Mouse (Mus musculus): ENCODE results near the gene Smurf2. TPM values are rescaled to one million over a fixed set of nuclear protein-coding genes. Genes with fewer than 3 reads are reported as not detected.

Smurf2 gene
- polyA plus RNA-seq, 1 experiment from 2014 or later, result 23.5 TPM

DNA sequence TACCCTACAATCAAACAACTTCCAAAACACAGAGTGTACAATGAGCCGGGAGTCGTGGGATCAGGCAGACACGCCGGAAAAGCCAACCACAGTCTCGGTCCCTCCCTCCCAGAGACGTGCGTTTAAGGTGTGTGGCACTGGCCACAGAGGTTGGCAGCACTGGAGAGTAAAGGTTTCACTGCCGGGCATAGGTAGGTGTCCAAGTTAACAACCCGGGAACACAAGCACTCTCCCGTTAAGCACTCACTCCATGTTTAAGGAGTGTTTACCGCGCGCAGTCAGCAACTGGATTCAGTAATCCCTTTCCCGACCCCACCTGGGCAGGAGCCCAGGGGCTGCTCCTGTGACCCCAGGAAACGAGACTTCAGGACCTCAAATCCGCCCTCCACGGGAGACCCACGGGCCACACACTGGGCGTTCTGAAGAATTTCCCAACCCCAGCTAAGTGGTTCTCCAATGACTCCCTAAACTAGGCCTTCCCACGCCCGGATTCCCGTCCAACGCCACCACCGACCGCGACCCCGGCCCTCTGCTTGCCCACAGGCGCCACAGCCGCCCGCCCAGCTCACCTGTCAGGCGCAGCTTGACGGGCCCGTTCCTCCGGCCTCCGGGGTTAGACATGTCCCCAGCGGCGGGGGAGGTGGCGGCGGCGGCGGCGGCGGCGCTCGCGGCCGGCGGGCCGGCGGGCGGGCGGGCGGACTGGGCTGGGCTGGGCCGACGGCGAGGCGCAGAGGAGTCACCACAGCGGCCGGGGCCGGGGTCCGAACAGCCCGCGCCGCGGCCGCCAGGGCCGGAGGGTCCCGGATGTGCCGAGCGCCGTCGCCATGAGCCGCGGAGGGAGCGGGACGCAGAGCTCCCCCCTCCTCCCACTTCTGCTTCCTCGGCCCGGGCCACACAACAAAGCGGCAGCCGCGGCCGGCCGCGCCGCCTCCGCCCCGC is 634 bp downstream of the Smurf2 start:
- peaks cover 18% of the 10 kb centered on the region; the same call in 1 of the 2 replicates for H3K4me1 ChIP-seq (ENCODE audit: control insufficient read depth, insufficient read depth, low read length)
- WGBS, result under 1% methylated on average over 48 of the region's 87 CpGs
- H3K27ac ChIP-seq (ENCODE audit: low read length), result peak overlapping the region; percentile 94
- H3K4me3 ChIP-seq (ENCODE audit: low read depth, low read length), result peak overlapping the region; percentile 92
- peak overlapping the region; percentile 76 for H3K4me2 ChIP-seq (replicated peaks; ENCODE audit: low read depth, low read length)
- no peaks in the 10 kb centered on the region for H3K27me3 ChIP-seq (ENCODE audit: control insufficient read depth, insufficient read depth, low read length)
- ATAC-seq (ENCODE audit: insufficient number of reproducible peaks, insufficient read depth, low FRiP score, low read depth), result peak; percentile 78
- H3K9me3 ChIP-seq (ENCODE audit: control insufficient read depth, low read depth, low read length), result no peaks in the 10 kb centered on the region
- H3K36me3 ChIP-seq (ENCODE audit: control insufficient read depth, insufficient read depth, low read length), result no peaks in the 10 kb centered on the region
- H3K9ac ChIP-seq (replicated peaks; ENCODE audit: low read depth, low read length), result peak overlapping the region; percentile 94

DNA sequence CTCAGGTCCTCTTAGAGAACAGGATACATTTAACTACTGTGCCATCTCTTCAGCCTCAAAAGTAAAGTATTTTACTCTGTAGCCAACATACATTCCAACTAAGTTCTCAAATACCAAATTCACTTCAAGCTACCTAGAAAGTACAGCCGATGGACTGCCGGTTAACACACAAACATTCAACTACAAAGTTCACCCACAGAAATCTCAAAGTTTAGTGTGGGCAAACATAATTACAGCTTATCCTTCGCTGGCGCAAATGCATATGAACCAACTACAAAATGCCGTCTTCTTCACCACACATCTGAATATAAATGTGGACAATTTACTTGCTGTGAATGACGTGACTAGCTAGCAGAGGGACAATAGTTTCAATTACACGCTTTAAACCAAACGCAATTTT is 1.6 kb downstream of the Smurf2 start:
- Histone ChIP-seq H3K36me3 (ENCODE audit: control insufficient read depth, insufficient read depth, low read length) (no peaks in the 10 kb centered on the region), H3K4me3 (ENCODE audit: low read depth, low read length) (peak overlapping the region; percentile 92), H3K4me2 (replicated peaks; ENCODE audit: low read depth, low read length) (peak overlapping the region; percentile 76), H3K9ac (replicated peaks; ENCODE audit: low read depth, low read length) (peak overlapping the region; percentile 94; the same call in 1 of the 2 replicates), H3K27ac (ENCODE audit: low read length) (no peak overlapping the region), H3K4me1 (ENCODE audit: control insufficient read depth, insufficient read depth, low read length) (peaks cover 18% of the 10 kb centered on the region; the same call in 1 of the 2 replicates), H3K27me3 (ENCODE audit: control insufficient read depth, insufficient read depth, low read length) (no peaks in the 10 kb centered on the region), H3K9me3 (ENCODE audit: control insufficient read depth, low read depth, low read length) (no peaks in the 10 kb centered on the region)
- 22% methylated on average over 8 of the region's 8 CpGs for WGBS
- ATAC-seq (ENCODE audit: insufficient number of reproducible peaks, insufficient read depth, low FRiP score, low read depth), result no peak

DNA sequence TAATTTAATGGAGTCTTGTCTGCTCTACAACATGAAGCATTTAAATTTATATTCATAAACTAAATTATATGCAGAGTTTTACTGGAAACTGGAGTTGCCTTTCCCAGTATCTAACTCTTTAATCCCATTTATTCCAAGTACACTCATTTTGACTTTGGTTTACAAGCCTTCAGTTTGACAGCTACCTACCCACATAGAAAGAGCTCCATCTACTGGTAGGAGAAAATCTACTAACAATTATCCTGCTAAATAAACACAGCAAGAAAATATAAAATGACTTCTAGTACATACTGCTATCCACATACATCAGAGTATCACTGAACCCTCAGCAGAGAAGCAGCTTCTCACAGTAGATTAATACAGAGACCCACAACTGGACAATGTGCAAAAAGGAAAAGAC is 9.3 kb downstream of the Smurf2 start:
- no peak overlapping the region for H3K9ac ChIP-seq (replicated peaks; ENCODE audit: low read depth, low read length)
- no peaks in the 10 kb centered on the region for H3K9me3 ChIP-seq (ENCODE audit: control insufficient read depth, low read depth, low read length)
- ATAC-seq (ENCODE audit: insufficient number of reproducible peaks, insufficient read depth, low FRiP score, low read depth), result no peak
- H3K4me1 ChIP-seq (ENCODE audit: control insufficient read depth, insufficient read depth, low read length), result no peaks in the 10 kb centered on the region
- H3K27me3 ChIP-seq (ENCODE audit: control insufficient read depth, insufficient read depth, low read length), result no peaks in the 10 kb centered on the region
- H3K4me3 ChIP-seq (ENCODE audit: low read depth, low read length), result no peak overlapping the region
- no peak overlapping the region for H3K4me2 ChIP-seq (replicated peaks; ENCODE audit: low read depth, low read length)
- no peaks in the 10 kb centered on the region for H3K36me3 ChIP-seq (ENCODE audit: control insufficient read depth, insufficient read depth, low read length)
- H3K27ac ChIP-seq (ENCODE audit: low read length), result no peak overlapping the region

DNA sequence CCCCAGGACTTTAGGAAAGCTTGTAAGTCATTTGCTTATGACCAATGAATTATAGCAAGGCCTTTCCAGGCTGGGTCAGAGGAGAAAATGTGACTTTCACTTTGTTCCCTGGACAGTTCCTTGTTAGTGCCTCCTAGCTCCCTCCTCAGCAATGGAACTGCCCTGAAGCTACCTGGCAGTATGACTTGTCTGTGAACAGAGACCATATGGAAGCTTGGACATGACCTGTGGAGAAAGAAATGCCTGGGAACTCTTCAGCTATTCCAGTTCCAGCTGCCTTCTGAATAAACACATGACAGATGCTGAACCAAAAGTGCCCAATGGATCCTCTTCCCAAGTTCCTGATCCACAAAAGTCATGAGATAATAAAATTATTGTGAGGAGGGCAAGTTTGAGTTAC is 12.5 kb downstream of the Smurf2 start:
- H3K4me1 ChIP-seq (ENCODE audit: control insufficient read depth, insufficient read depth, low read length), result no peaks in the 10 kb centered on the region
- no peak for ATAC-seq (ENCODE audit: insufficient number of reproducible peaks, insufficient read depth, low FRiP score, low read depth)
- no peak overlapping the region for H3K27ac ChIP-seq (ENCODE audit: low read length)
- H3K9ac ChIP-seq (replicated peaks; ENCODE audit: low read depth, low read length), result no peak overlapping the region
- H3K36me3 ChIP-seq (ENCODE audit: control insufficient read depth, insufficient read depth, low read length), result no peaks in the 10 kb centered on the region; the same call in 1 of the 2 replicates
- no peaks in the 10 kb centered on the region for H3K27me3 ChIP-seq (ENCODE audit: control insufficient read depth, insufficient read depth, low read length)
- no peak overlapping the region for H3K4me3 ChIP-seq (ENCODE audit: low read depth, low read length)
- no peaks in the 10 kb centered on the region for H3K9me3 ChIP-seq (ENCODE audit: control insufficient read depth, low read depth, low read length)
- no peak overlapping the region for H3K4me2 ChIP-seq (replicated peaks; ENCODE audit: low read depth, low read length)

DNA sequence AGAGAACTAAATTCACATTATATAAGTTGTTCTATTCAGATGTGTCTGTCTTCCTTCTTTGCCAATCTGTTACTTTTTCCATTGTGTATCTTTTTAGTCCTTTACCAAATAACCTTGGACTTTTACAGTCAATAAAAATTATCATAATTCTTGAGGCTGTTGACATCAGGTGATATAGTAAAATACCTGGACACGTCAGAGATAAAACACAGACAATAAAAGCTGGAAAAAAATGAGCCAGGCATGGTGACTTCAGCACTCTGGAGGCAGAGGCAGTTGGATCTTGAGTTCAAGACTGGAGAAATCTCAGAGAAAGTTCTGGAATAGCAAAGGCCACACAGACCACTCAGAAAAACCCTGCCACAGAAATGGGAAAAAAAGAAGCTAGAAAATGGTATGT is 13.3 kb downstream of the Smurf2 start:
- 64% methylated on average over 1 of the region's 1 CpGs for WGBS
- Histone ChIP-seq H3K4me1 (ENCODE audit: control insufficient read depth, insufficient read depth, low read length) (no peaks in the 10 kb centered on the region), H3K27ac (ENCODE audit: low read length) (no peak overlapping the region), H3K4me2 (replicated peaks; ENCODE audit: low read depth, low read length) (no peak overlapping the region), H3K9ac (replicated peaks; ENCODE audit: low read depth, low read length) (no peak overlapping the region), H3K4me3 (ENCODE audit: low read depth, low read length) (no peak overlapping the region), H3K9me3 (ENCODE audit: control insufficient read depth, low read depth, low read length) (no peaks in the 10 kb centered on the region), H3K27me3 (ENCODE audit: control insufficient read depth, insufficient read depth, low read length) (no peaks in the 10 kb centered on the region), H3K36me3 (ENCODE audit: control insufficient read depth, insufficient read depth, low read length) (no peaks in the 10 kb centered on the region; the same call in 1 of the 2 replicates)
- ATAC-seq (ENCODE audit: insufficient number of reproducible peaks, insufficient read depth, low FRiP score, low read depth), result no peak

GRCm38 (mm10) chr11:106905707-106906106 is 14.8 kb downstream of the Smurf2 start:
- H3K27me3 ChIP-seq (ENCODE audit: control insufficient read depth, insufficient read depth, low read length), result no peaks in the 10 kb centered on the region
- 91% methylated on average over 4 of the region's 4 CpGs for WGBS
- H3K9ac ChIP-seq (replicated peaks; ENCODE audit: low read depth, low read length), result no peak overlapping the region
- H3K4me2 ChIP-seq (replicated peaks; ENCODE audit: low read depth, low read length), result no peak overlapping the region
- H3K4me1 ChIP-seq (ENCODE audit: control insufficient read depth, insufficient read depth, low read length), result no peaks in the 10 kb centered on the region
- no peaks in the 10 kb centered on the region; the same call in 1 of the 2 replicates for H3K36me3 ChIP-seq (ENCODE audit: control insufficient read depth, insufficient read depth, low read length)
- H3K4me3 ChIP-seq (ENCODE audit: low read depth, low read length), result no peak overlapping the region
- no peak for ATAC-seq (ENCODE audit: insufficient number of reproducible peaks, insufficient read depth, low FRiP score, low read depth)
- H3K9me3 ChIP-seq (ENCODE audit: control insufficient read depth, low read depth, low read length), result no peaks in the 10 kb centered on the region
- no peak overlapping the region for H3K27ac ChIP-seq (ENCODE audit: low read length)

DNA sequence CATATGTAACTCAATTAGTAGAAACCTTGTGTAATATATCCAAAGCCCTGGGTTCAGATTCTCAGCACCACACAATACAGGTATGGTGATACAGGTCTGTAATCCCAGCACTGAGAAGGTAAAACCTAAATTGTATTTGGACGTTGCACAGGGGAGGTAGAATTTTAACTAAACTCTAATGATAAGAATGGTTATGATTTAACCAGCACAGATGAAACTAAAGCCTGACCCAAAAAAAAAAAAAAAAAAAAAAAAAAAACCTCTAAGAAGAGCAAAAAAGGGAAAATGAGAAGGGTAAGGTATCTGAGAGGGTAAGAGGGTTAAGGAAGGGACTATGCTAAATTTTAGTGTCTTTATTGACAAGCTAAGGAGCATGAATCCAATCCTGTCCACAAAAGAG is 20.7 kb downstream of the Smurf2 start:
- H3K36me3 ChIP-seq (ENCODE audit: control insufficient read depth, insufficient read depth, low read length), result no peaks in the 10 kb centered on the region
- H3K4me2 ChIP-seq (replicated peaks; ENCODE audit: low read depth, low read length), result no peak overlapping the region
- H3K4me1 ChIP-seq (ENCODE audit: control insufficient read depth, insufficient read depth, low read length), result no peaks in the 10 kb centered on the region
- no peak overlapping the region for H3K4me3 ChIP-seq (ENCODE audit: low read depth, low read length)
- H3K27ac ChIP-seq (ENCODE audit: low read length), result no peak overlapping the region
- WGBS, result 81% methylated on average over 1 of the region's 1 CpGs
- H3K9ac ChIP-seq (replicated peaks; ENCODE audit: low read depth, low read length), result no peak overlapping the region
- ATAC-seq (ENCODE audit: insufficient number of reproducible peaks, insufficient read depth, low FRiP score, low read depth), result no peak
- no peaks in the 10 kb centered on the region for H3K27me3 ChIP-seq (ENCODE audit: control insufficient read depth, insufficient read depth, low read length)
- H3K9me3 ChIP-seq (ENCODE audit: control insufficient read depth, low read depth, low read length), result no peaks in the 10 kb centered on the region

GRCm38 (mm10) chr11:106896561-106897168 is 23.9 kb downstream of the Smurf2 start:
- 59% methylated on average over 2 of the region's 2 CpGs for WGBS
- Histone ChIP-seq H3K4me3 (ENCODE audit: low read depth, low read length) (no peak overlapping the region), H3K9ac (replicated peaks; ENCODE audit: low read depth, low read length) (no peak overlapping the region), H3K36me3 (ENCODE audit: control insufficient read depth, insufficient read depth, low read length) (no peaks in the 10 kb centered on the region), H3K27me3 (ENCODE audit: control insufficient read depth, insufficient read depth, low read length) (no peaks in the 10 kb centered on the region), H3K27ac (ENCODE audit: low read length) (peak overlapping the region; percentile 49), H3K4me1 (ENCODE audit: control insufficient read depth, insufficient read depth, low read length) (no peaks in the 10 kb centered on the region), H3K9me3 (ENCODE audit: control insufficient read depth, low read depth, low read length) (no peaks in the 10 kb centered on the region), H3K4me2 (replicated peaks; ENCODE audit: low read depth, low read length) (no peak overlapping the region)
- no peak for ATAC-seq (ENCODE audit: insufficient number of reproducible peaks, insufficient read depth, low FRiP score, low read depth)

All from stomach, embryonic 14.5 days (tissue).